Mouse (Mus musculus) gastrocnemius, postnatal 10 days (tissue): Measurements from ENCODE around the gene Cntn6. TPM values are rescaled to one million over a fixed set of nuclear protein-coding genes. Genes with fewer than 3 reads are reported as not detected.

Experiments used
- DNase-seq: peaks from one replicate; pipeline ENCODE4 v3.0.0; 2021; ENCODE audit warnings: mixed read lengths
- long read RNA-seq, 2 experiments: library from polyadenylated mRNA; stranded (forward); transcript quantifications; one replicate each; pipeline ENCODE4 v2.0.0; 2021
- total RNA-seq, 2 experiments: library from RNA; stranded (reverse); gene quantifications; 2 replicates each; pipeline ENCODE4 v1.2.3; 2021

Cntn6 gene
- under 1 TPM; 0.18 to 0.21 TPM for total RNA-seq
- long read RNA-seq, experiment 1: 0 reads
- long read RNA-seq, experiment 2: 0 reads

- no peak for DNase-seq
These were observed at the start of gene Cntn6 for GRCm38 (mm10) chr6:104492490-104493431. Gene Cntn6, plus strand, starts transcription at chr6:104492790.

- DNase-seq: no peak
These were observed 48.9 kb upstream of the Cntn6 start for GRCm38 (mm10) chr6:104443731-104444130.

GRCm38 (mm10) chr6:104470706-104471105 lies 21.9 kb upstream of the Cntn6 start:
- no peak for DNase-seq

- DNase-seq: no peak
These were observed 13.3 kb upstream of the Cntn6 start for GRCm38 (mm10) chr6:104479242-104479641.

- no peak for DNase-seq
These were observed 869 bp downstream of the Cntn6 start for GRCm38 (mm10) chr6:104493459-104493858.

GRCm38 (mm10) chr6:104495801-104496200 lies 3.2 kb downstream of the Cntn6 start:
- DNase-seq: no peak

GRCm38 (mm10) chr6:104563993-104564392 lies 71.4 kb downstream of the Cntn6 start:
- no peak for DNase-seq

- DNase-seq: no peak
These were observed 77.0 kb downstream of the Cntn6 start for GRCm38 (mm10) chr6:104569564-104569963.

GRCm38 (mm10) chr6:104588028-104588427 lies 95.4 kb downstream of the Cntn6 start:
- no peak for DNase-seq

- no peak for DNase-seq
These were observed 108.3 kb downstream of the Cntn6 start for GRCm38 (mm10) chr6:104600838-104601397.

GRCm38 (mm10) chr6:104602894-104603293 lies 110.3 kb downstream of the Cntn6 start:
- no peak for DNase-seq

GRCm38 (mm10) chr6:104603371-104603770 lies 110.8 kb downstream of the Cntn6 start:
- DNase-seq: no peak

GRCm38 (mm10) chr6:104605214-104605613 lies 112.6 kb downstream of the Cntn6 start:
- no peak for DNase-seq

- no peak for DNase-seq
These were observed 160.9 kb downstream of the Cntn6 start for GRCm38 (mm10) chr6:104653518-104653917.

- DNase-seq: no peak
These were observed 176.1 kb downstream of the Cntn6 start for GRCm38 (mm10) chr6:104668701-104669100.

- DNase-seq: no peak
These were observed 181.7 kb downstream of the Cntn6 start for GRCm38 (mm10) chr6:104674249-104674648.

- DNase-seq: no peak
These were observed 187.4 kb downstream of the Cntn6 start for GRCm38 (mm10) chr6:104679809-104680495.

GRCm38 (mm10) chr6:104687980-104688379 lies 195.4 kb downstream of the Cntn6 start:
- DNase-seq: no peak

- DNase-seq: no peak
These were observed 196.0 kb downstream of the Cntn6 start for GRCm38 (mm10) chr6:104688439-104689125.

GRCm38 (mm10) chr6:104728571-104728970 lies 236.0 kb downstream of the Cntn6 start:
- no peak for DNase-seq

- DNase-seq: no peak
These were observed 241.7 kb downstream of the Cntn6 start for GRCm38 (mm10) chr6:104734256-104734655.

GRCm38 (mm10) chr6:104738999-104739398 lies 246.4 kb downstream of the Cntn6 start:
- no peak for DNase-seq
